In genomic region chr11:97840991-97841661, GRCm38 (mm10) we compare ENCODE assay signal across 8 mouse cellular contexts. TPM values are rescaled to one million over a fixed set of nuclear protein-coding genes. Genes with fewer than 3 reads are reported as not detected.
DNase-seq lines count a peak whose midpoint lies in the region; ATAC-seq and TF ChIP-seq lines count a peak whose summit lies in the region.

No protein-coding gene starts in this region.

- H3K4me3 ChIP-seq in E14TG2a.4 (replicated peaks; ENCODE audit: low read length): peak overlapping the region; percentile 85
- H3K4me3 ChIP-seq in heart, embryonic 13.5 days: peak overlapping the region; percentile 60
- peak overlapping the region; percentile 56 for H3K4me3 ChIP-seq in kidney, embryonic 15.5 days (replicated peaks)
- H3K4me3 ChIP-seq in limb, embryonic 14.5 days (replicated peaks; ENCODE audit: low read length): peak overlapping the region; percentile 53

- WGBS in heart, embryonic 13.5 days: 3% methylated on average over 22 of the region's 22 CpGs
- 2% methylated on average over 22 of the region's 22 CpGs for WGBS in kidney, embryonic 15.5 days
- WGBS in limb, embryonic 14.5 days: 1% methylated on average over 22 of the region's 22 CpGs

- peak overlapping the region; percentile 78 for H3K27ac ChIP-seq in heart, embryonic 13.5 days (replicated peaks)
- H3K27ac ChIP-seq in kidney, embryonic 15.5 days: peak overlapping the region; percentile 85
- H3K27ac ChIP-seq in limb, embryonic 14.5 days (replicated peaks; ENCODE audit: low read depth, low read length): peak overlapping the region; percentile 77

- H3K9ac ChIP-seq in heart, embryonic 13.5 days: peak overlapping the region; percentile 80
- H3K9ac ChIP-seq in kidney, embryonic 15.5 days: peak overlapping the region; percentile 45
- H3K9ac ChIP-seq in limb, embryonic 14.5 days (ENCODE audit: low read depth, low read length, severe bottlenecking): peak overlapping the region; percentile 61

- H3K4me2 ChIP-seq in heart, embryonic 13.5 days: peak overlapping the region; percentile 80
- H3K4me2 ChIP-seq in kidney, embryonic 15.5 days: peak overlapping the region; percentile 77
- peak overlapping the region; percentile 63 for H3K4me2 ChIP-seq in limb, embryonic 14.5 days (replicated peaks; ENCODE audit: low read depth, low read length, severe bottlenecking)

- ATAC-seq in heart, embryonic 13.5 days (ENCODE audit: extremely low read depth, insufficient number of reproducible peaks, low FRiP score, low TSS enrichment): peak; percentile 29; the same call in 1 of the 2 replicates
- peak; percentile 91 for ATAC-seq in kidney, embryonic 15.5 days (replicated peaks; ENCODE audit: low FRiP score)
- peak; percentile 91 for ATAC-seq in limb, embryonic 14.5 days (ENCODE audit: low FRiP score, low read depth)
- ATAC-seq in monocyte, adult 5-6 weeks (replicated peaks; ENCODE audit: insufficient number of reproducible peaks, low FRiP score, low TSS enrichment, poor library complexity, severe bottlenecking): peak; percentile 64

- H3K4me1 ChIP-seq in E14TG2a.4 (replicated peaks; ENCODE audit: low read depth, low read length): peaks cover 66% of the 10 kb centered on the region
- H3K4me1 ChIP-seq in heart, embryonic 13.5 days: peaks cover 29% of the 10 kb centered on the region
- peaks cover 28% of the 10 kb centered on the region for H3K4me1 ChIP-seq in kidney, embryonic 15.5 days
- H3K4me1 ChIP-seq in limb, embryonic 14.5 days (ENCODE audit: control insufficient read depth, insufficient read depth, low read length): peaks cover 7% of the 10 kb centered on the region; the same call in 1 of the 2 replicates

- H3K36me3 ChIP-seq in E14TG2a.4 (ENCODE audit: insufficient read depth, low read length): peaks cover 27% of the 10 kb centered on the region
- H3K36me3 ChIP-seq in heart, embryonic 13.5 days: peaks cover 22% of the 10 kb centered on the region
- peaks cover 18% of the 10 kb centered on the region for H3K36me3 ChIP-seq in kidney, embryonic 15.5 days
- peaks cover 27% of the 10 kb centered on the region for H3K36me3 ChIP-seq in limb, embryonic 14.5 days (ENCODE audit: control insufficient read depth, insufficient read depth, low read length)

- no peaks in the 10 kb centered on the region for H3K27me3 ChIP-seq in E14TG2a.4 (ENCODE audit: insufficient read depth, low read length)
- H3K27me3 ChIP-seq in heart, embryonic 13.5 days (replicated peaks): no peaks in the 10 kb centered on the region
- no peaks in the 10 kb centered on the region for H3K27me3 ChIP-seq in kidney, embryonic 15.5 days
- H3K27me3 ChIP-seq in limb, embryonic 14.5 days (ENCODE audit: control insufficient read depth, insufficient read depth, low read length): no peaks in the 10 kb centered on the region

- TF ChIP-seq POLR2A in brain, embryonic 14.5 days (IDR thresholded peaks at IDR 0.05; ENCODE audit: borderline replicate concordance, extremely low read depth, insufficient read depth, insufficient read length, poor library complexity, severe bottlenecking): peak; percentile 84; the same call in 1 of the 2 replicates
- peak; percentile 86; the same call in 1 of the 2 replicates for TF ChIP-seq POLR2A in limb, embryonic 14.5 days (IDR thresholded peaks at IDR 0.05; ENCODE audit: borderline replicate concordance, extremely low read depth, insufficient read depth, insufficient read length)

- TF ChIP-seq CTCF in E14TG2a.4 (conservative IDR thresholded peaks at IDR 0.05; ENCODE audit: low read length): no peak
- TF ChIP-seq CTCF in brain, embryonic 14.5 days (IDR thresholded peaks at IDR 0.05; ENCODE audit: borderline replicate concordance, extremely low read depth, insufficient read depth, insufficient read length): no peak

- H3K9me3 ChIP-seq in E14TG2a.4 (ENCODE audit: low read length): no peaks in the 10 kb centered on the region
- no peaks in the 10 kb centered on the region for H3K9me3 ChIP-seq in heart, embryonic 13.5 days
- no peaks in the 10 kb centered on the region for H3K9me3 ChIP-seq in kidney, embryonic 15.5 days (replicated peaks)
- no peaks in the 10 kb centered on the region for H3K9me3 ChIP-seq in limb, embryonic 14.5 days (ENCODE audit: control insufficient read depth, low read length)

- peak; percentile 96 for DNase-seq in brain, embryonic 14.5 days (ENCODE audit: low read depth)
- DNase-seq in fibroblast of lung, adult 2 months (ENCODE audit: low read depth): peak; percentile 73
- peak; percentile 84 for DNase-seq in limb, embryonic 14.5 days (ENCODE audit: low spot score)
- peak; percentile 79 for DNase-seq in testis, postnatal 10 days (ENCODE audit: low spot score)

RNA-seq across cellular contexts. Expression of gene B230217C12Rik, which starts 0.5 kb away (rescaled TPM):
- polyA plus RNA-seq in brain, embryonic 14.5 days (2012; rRNA removed): 26.7 and 27.3 TPM in 2 replicates
- 5.1 and 5.5 TPM in 2 replicates for polyA plus RNA-seq in heart, embryonic 13.5 days (2015; fragmentation: Nextera tagmentation; extraction: Ambion mirVana)
- 7.4 and 7.5 TPM in 2 replicates for polyA plus RNA-seq in kidney, embryonic 15.5 days (2015; fragmentation: Nextera tagmentation; extraction: Ambion mirVana)
- 12.4 and 13.3 TPM in 2 replicates for polyA plus RNA-seq in limb, embryonic 14.5 days (2012; rRNA removed)
- 5.3 and 7.2 TPM in 2 replicates for polyA plus RNA-seq in limb, embryonic 14.5 days (2014; fragmentation: Nextera tagmentation; extraction: Ambion mirVana)
- 0.96 to 3.0 TPM in 2 of 3 replicates, not detected in the other for total RNA-seq in monocyte, adult 5-6 weeks (2017)

RNA-seq across cellular contexts. Expression of gene Lasp1, which starts 42.3 kb away (rescaled TPM):
- 91.7 and 139 TPM in 2 replicates for polyA plus RNA-seq in brain, embryonic 14.5 days (2012; rRNA removed)
- 45.1 and 46.0 TPM in 2 replicates for polyA plus RNA-seq in heart, embryonic 13.5 days (2015; fragmentation: Nextera tagmentation; extraction: Ambion mirVana)
- 104 and 108 TPM in 2 replicates for polyA plus RNA-seq in kidney, embryonic 15.5 days (2015; fragmentation: Nextera tagmentation; extraction: Ambion mirVana)
- 105 and 120 TPM in 2 replicates for polyA plus RNA-seq in limb, embryonic 14.5 days (2012; rRNA removed)
- polyA plus RNA-seq in limb, embryonic 14.5 days (2014; fragmentation: Nextera tagmentation; extraction: Ambion mirVana): 95.7 and 103 TPM in 2 replicates
- total RNA-seq in monocyte, adult 5-6 weeks (2017): 199 to 392 TPM (median 246 TPM) in 3 replicates

RNA-seq across cellular contexts. Expression of gene Fbxo47, which starts 42.8 kb away (rescaled TPM):
- polyA plus RNA-seq in brain, embryonic 14.5 days (2012; rRNA removed): 0.88 and 0.90 TPM in 2 replicates
- 0.70 and 1.1 TPM in 2 replicates for polyA plus RNA-seq in heart, embryonic 13.5 days (2015; fragmentation: Nextera tagmentation; extraction: Ambion mirVana)
- 0.48 and 0.73 TPM in 2 replicates for polyA plus RNA-seq in kidney, embryonic 15.5 days (2015; fragmentation: Nextera tagmentation; extraction: Ambion mirVana)
- polyA plus RNA-seq in limb, embryonic 14.5 days (2012; rRNA removed): 0.58 and 1.0 TPM in 2 replicates
- polyA plus RNA-seq in limb, embryonic 14.5 days (2014; fragmentation: Nextera tagmentation; extraction: Ambion mirVana): 0.22 and 0.82 TPM in 2 replicates
- 0.53 to 2.1 TPM (median 1.5 TPM) in 3 replicates for total RNA-seq in monocyte, adult 5-6 weeks (2017)

RNA-seq across cellular contexts. Expression of gene Rpl23, which starts 58.9 kb away (rescaled TPM):
- 396 and 444 TPM in 2 replicates for polyA plus RNA-seq in brain, embryonic 14.5 days (2012; rRNA removed)
- polyA plus RNA-seq in heart, embryonic 13.5 days (2015; fragmentation: Nextera tagmentation; extraction: Ambion mirVana): 376 and 393 TPM in 2 replicates
- polyA plus RNA-seq in kidney, embryonic 15.5 days (2015; fragmentation: Nextera tagmentation; extraction: Ambion mirVana): 565 and 652 TPM in 2 replicates
- polyA plus RNA-seq in limb, embryonic 14.5 days (2012; rRNA removed): 456 and 903 TPM in 2 replicates
- 730 and 764 TPM in 2 replicates for polyA plus RNA-seq in limb, embryonic 14.5 days (2014; fragmentation: Nextera tagmentation; extraction: Ambion mirVana)
- 1,225 to 1,795 TPM (median 1,736 TPM) in 3 replicates for total RNA-seq in monocyte, adult 5-6 weeks (2017)

Comparison
In these comparisons a context has a peak if more than half of its experiments do, and no peak if none do; other contexts are left out.
1. Peak in every context shown above with its lines: DNase-seq, ATAC-seq, H3K4me3 ChIP-seq and H3K27ac ChIP-seq.
2. ATAC-seq: peak in every context shown above with its lines; median percentile 91 in kidney, embryonic 15.5 days; 91 in limb, embryonic 14.5 days; 64 in monocyte, adult 5-6 weeks; 29 in heart, embryonic 13.5 days.